Mouse (Mus musculus) left cerebral cortex, adult 9 months (tissue): Measurements from ENCODE around the gene Cog5.

Source experiments
- DNase-seq, 2 experiments: peaks; one replicate each; pipeline ENCODE4 v3.0.0; 2022; ENCODE audit warnings: low spot score in 2 of 2

Gene Cog5

GRCm38 (mm10) chr12:31709665-31710064 is 55.0 kb downstream of the Cog5 start:
- DNase-seq, result no peak

- DNase-seq, result peak in 1 of 2 experiments; percentile 25
Observed at GRCm38 (mm10) chr12:31712233-31712632, 57.6 kb downstream of the Cog5 start.

GRCm38 (mm10) chr12:31712727-31713126 is 58.1 kb downstream of the Cog5 start:
- no peak for DNase-seq

- peak in 1 of 2 experiments; percentile 81 for DNase-seq
Observed at GRCm38 (mm10) chr12:31713600-31713999, 58.9 kb downstream of the Cog5 start, which contains the start of gene Gpr22. Gpr22 (minus strand) TSS chr12:31713947.

GRCm38 (mm10) chr12:31714070-31714469 is 59.4 kb downstream of the Cog5 start:
- DNase-seq, result no peak

GRCm38 (mm10) chr12:31719586-31720275 is 65.1 kb downstream of the Cog5 start:
- no peak for DNase-seq

GRCm38 (mm10) chr12:31724576-31724975 is 69.9 kb downstream of the Cog5 start:
- DNase-seq, result no peak

GRCm38 (mm10) chr12:31725511-31726275 is 71.0 kb downstream of the Cog5 start:
- no peak for DNase-seq

- DNase-seq, result no peak
Observed at GRCm38 (mm10) chr12:31726707-31727106, 72.0 kb downstream of the Cog5 start.

- DNase-seq, result peak in 1 of 2 experiments; percentile 71
Observed at GRCm38 (mm10) chr12:31730126-31730525, 75.5 kb downstream of the Cog5 start.

- DNase-seq, result peak in 1 of 2 experiments; percentile 45
Observed at GRCm38 (mm10) chr12:31734616-31735015, 79.9 kb downstream of the Cog5 start.

GRCm38 (mm10) chr12:31747301-31747700 is 92.6 kb downstream of the Cog5 start:
- no peak for DNase-seq

GRCm38 (mm10) chr12:31749846-31750245 is 95.2 kb downstream of the Cog5 start:
- DNase-seq, result no peak

GRCm38 (mm10) chr12:31754465-31754864 is 99.8 kb downstream of the Cog5 start:
- DNase-seq, result no peak

- peak; percentile 52 to 69 for DNase-seq
Observed at GRCm38 (mm10) chr12:31755885-31756755, 101.5 kb downstream of the Cog5 start.

GRCm38 (mm10) chr12:31773612-31774011 is 118.9 kb downstream of the Cog5 start:
- DNase-seq, result peak in 1 of 2 experiments; percentile 23

GRCm38 (mm10) chr12:31784291-31784690 is 129.6 kb downstream of the Cog5 start:
- no peak for DNase-seq

GRCm38 (mm10) chr12:31788530-31788929 is 133.9 kb downstream of the Cog5 start:
- no peak for DNase-seq

- DNase-seq, result no peak
Observed at GRCm38 (mm10) chr12:31806410-31807154, 151.9 kb downstream of the Cog5 start.

- no peak for DNase-seq
Observed at GRCm38 (mm10) chr12:31818051-31818461, 163.4 kb downstream of the Cog5 start.

- no peak for DNase-seq
Observed at GRCm38 (mm10) chr12:31819096-31819495, 164.4 kb downstream of the Cog5 start.
